Mouse (Mus musculus): Measurements from ENCODE around the gene Golga2.

- TF ChIP-seq CTCF (IDR thresholded peaks at IDR 0.05; ENCODE audit: borderline replicate concordance, insufficient read depth, low read depth, low read length) (no peak), POLR2A (IDR thresholded peaks at IDR 0.05; ENCODE audit: borderline replicate concordance, insufficient read depth, low read length) (no peak)
Measured at GRCm38 (mm10) chr2:32256273-32256672, 30.9 kb upstream of the Golga2 start.
